Mouse (Mus musculus) ES-Bruce4 (cell line): ENCODE results near the gene Mybpc1. TPM values are rescaled to one million over a fixed set of nuclear protein-coding genes. Genes with fewer than 3 reads are reported as not detected.
"Not testable (repeated sequence)": the region's sequence is repeated elsewhere in the genome, so short reads cannot be mapped to it uniquely, and the experiment has no call there.

Experiments
- H3K27ac ChIP-seq: 2 replicates; pipeline ENCODE4 v1.5.1; 2012; ENCODE audit warnings: low read length, inconsistent platforms; ENCODE audit not compliant: insufficient read depth
- H3K27me3 ChIP-seq: 2 replicates; pipeline ENCODE4 v1.6.1; 2012; ENCODE audit warnings: mild to moderate bottlenecking, low read length, inconsistent platforms; ENCODE audit not compliant: control insufficient read depth, poor library complexity, insufficient read depth, severe bottlenecking
- H3K36me3 ChIP-seq: 2 replicates; pipeline ENCODE4 v1.6.1; 2012; ENCODE audit warnings: inconsistent platforms, mild to moderate bottlenecking, low read length, moderate library complexity; ENCODE audit not compliant: control insufficient read depth, poor library complexity, insufficient read depth, severe bottlenecking
- H3K4me1 ChIP-seq: one replicate; pipeline ENCODE4 v1.8.1; 2011; ENCODE audit warnings: low read length; ENCODE audit not compliant: control insufficient read depth, insufficient read depth
- H3K4me3 ChIP-seq: 2 replicates; pipeline ENCODE4 v1.5.1; 2011; ENCODE audit warnings: low read depth, mild to moderate bottlenecking, low read length
- H3K9ac ChIP-seq: 2 replicates; pipeline ENCODE4 v1.6.1; 2012; ENCODE audit warnings: low read depth, mild to moderate bottlenecking, inconsistent platforms; ENCODE audit not compliant: poor library complexity, severe bottlenecking
- H3K9me3 ChIP-seq: replicated peaks from 2 replicates; pipeline ENCODE4 v1.6.1; 2012; ENCODE audit warnings: mild to moderate bottlenecking, low read length, inconsistent platforms; ENCODE audit not compliant: control insufficient read depth, poor library complexity, insufficient read depth, severe bottlenecking
- CTCF ChIP-seq: IDR thresholded peaks from one replicate; pipeline ENCODE4 v1.8.1; 2011; ENCODE audit warnings: low read depth, low read length
- EP300 ChIP-seq: IDR thresholded peaks from 2 replicates; pipeline ENCODE4 v1.6.1; 2011; ENCODE audit warnings: low read depth, low read length; ENCODE audit not compliant: insufficient read depth
- POLR2A ChIP-seq: IDR thresholded peaks from one replicate; pipeline ENCODE4 v1.8.1; 2011; ENCODE audit warnings: low read length; ENCODE audit not compliant: insufficient read depth
- polyA plus RNA-seq: library from polyadenylated mRNA; stranded (reverse); fragments of >200 nt; gene quantifications from 2 replicates; pipeline ENCODE4 v1.2.4, GENCODE M21; 2011; ENCODE audit warnings: low read depth; ENCODE audit not compliant: missing spikeins, insufficient read depth, insufficient read length

Gene Mybpc1
- polyA plus RNA-seq, 1 experiment: not detected

GRCm38 (mm10) chr10:88496864-88497564 lies 107.9 kb downstream of the Mybpc1 start:
- Histone ChIP-seq H3K4me3 (no peak overlapping the region), H3K27me3 (no peaks in the 10 kb centered on the region), H3K4me1 (peaks cover 15% of the 10 kb centered on the region), H3K36me3 (no peaks in the 10 kb centered on the region), H3K27ac (no peak overlapping the region), H3K9me3 (no peaks in the 10 kb centered on the region), H3K9ac (no peak overlapping the region)
- TF ChIP-seq POLR2A (no peak), EP300 (no peak), CTCF (no peak)

- H3K27ac ChIP-seq: no peak overlapping the region
- H3K4me1 ChIP-seq: peaks cover 15% of the 10 kb centered on the region
- no peaks in the 10 kb centered on the region for H3K27me3 ChIP-seq
- H3K36me3 ChIP-seq: no peaks in the 10 kb centered on the region
- no peak overlapping the region for H3K4me3 ChIP-seq
- TF ChIP-seq EP300: no peak
- TF ChIP-seq CTCF: no peak
- no peak for TF ChIP-seq POLR2A
- H3K9me3 ChIP-seq: no peaks in the 10 kb centered on the region
- H3K9ac ChIP-seq: no peak overlapping the region
These were observed 109.9 kb downstream of the Mybpc1 start for GRCm38 (mm10) chr10:88494959-88495587.

GRCm38 (mm10) chr10:88492658-88493057 lies 112.3 kb downstream of the Mybpc1 start:
- no peaks in the 10 kb centered on the region for H3K9me3 ChIP-seq
- H3K36me3 ChIP-seq: no peaks in the 10 kb centered on the region
- H3K4me3 ChIP-seq: no peak overlapping the region
- TF ChIP-seq POLR2A (no peak), CTCF (no peak), EP300 (no peak)
- no peak overlapping the region for H3K27ac ChIP-seq
- no peak overlapping the region for H3K9ac ChIP-seq
- peaks cover 13% of the 10 kb centered on the region for H3K4me1 ChIP-seq
- H3K27me3 ChIP-seq: no peaks in the 10 kb centered on the region

GRCm38 (mm10) chr10:88491632-88492031 lies 113.3 kb downstream of the Mybpc1 start:
- peaks cover 9% of the 10 kb centered on the region for H3K4me1 ChIP-seq
- no peaks in the 10 kb centered on the region for H3K36me3 ChIP-seq
- no peak overlapping the region for H3K27ac ChIP-seq
- no peaks in the 10 kb centered on the region for H3K27me3 ChIP-seq
- H3K9ac ChIP-seq: no peak overlapping the region
- H3K4me3 ChIP-seq: no peak overlapping the region
- TF ChIP-seq CTCF: peak; percentile 45
- 0 out of 2 replicates have a peak, but pooled peaks have one; percentile 35 for TF ChIP-seq EP300
- no peak for TF ChIP-seq POLR2A
- no peaks in the 10 kb centered on the region for H3K9me3 ChIP-seq

DNA sequence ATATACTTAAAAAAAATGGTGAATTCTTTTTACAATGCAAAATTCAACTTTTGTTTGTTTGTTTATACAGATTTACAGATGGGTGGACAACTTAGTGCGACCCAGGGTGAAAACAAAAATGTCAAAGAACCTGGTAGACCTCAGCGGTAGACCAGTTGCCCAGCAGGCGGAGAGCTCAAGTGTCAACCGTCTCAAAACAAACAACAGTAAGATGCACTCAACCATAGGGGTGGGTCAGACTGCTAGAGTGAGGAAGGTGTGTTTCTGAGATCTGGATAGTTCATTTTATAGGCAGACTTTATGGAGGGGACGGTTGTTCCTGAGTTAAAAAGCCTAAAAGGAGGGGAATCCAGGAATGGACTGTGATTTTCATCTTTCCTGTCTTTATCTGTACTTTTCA lies 116.3 kb downstream of the Mybpc1 start:
- no peak for TF ChIP-seq CTCF
- Histone ChIP-seq H3K4me1 (peaks cover 2% of the 10 kb centered on the region), H3K27ac (no peak overlapping the region), H3K9ac (no peak overlapping the region), H3K27me3 (no peaks in the 10 kb centered on the region), H3K9me3 (no peaks in the 10 kb centered on the region), H3K36me3 (no peaks in the 10 kb centered on the region), H3K4me3 (no peak overlapping the region)

GRCm38 (mm10) chr10:88482866-88483265 lies 122.1 kb downstream of the Mybpc1 start:
- not testable (repeated sequence) for H3K27me3 ChIP-seq, H3K4me3 ChIP-seq, H3K27ac ChIP-seq, H3K36me3 ChIP-seq, H3K9ac ChIP-seq, H3K4me1 ChIP-seq, H3K9me3 ChIP-seq

Other genes with a start within 250 kb of the Mybpc1 start
- gene Dram1, start 226.1 kb downstream of the Mybpc1 start, polyA plus RNA-seq: 0.57 and 0.72 TPM in 2 replicates
- gene Gnptab, start 226.0 kb downstream of the Mybpc1 start, polyA plus RNA-seq: 21.2 and 25.7 TPM in 2 replicates
- 10.1 and 15.9 TPM in 2 replicates for gene Sycp3, start 145.6 kb downstream of the Mybpc1 start, polyA plus RNA-seq
- gene Chpt1, start 101.1 kb downstream of the Mybpc1 start, polyA plus RNA-seq: 17.9 and 18.0 TPM in 2 replicates
- 0.45 TPM in 1 of 2 replicates, not detected in the other for gene Spic, start 79.9 kb upstream of the Mybpc1 start, polyA plus RNA-seq
- gene Arl1, start 125.7 kb upstream of the Mybpc1 start, polyA plus RNA-seq: 74.0 and 79.1 TPM in 2 replicates
- gene Utp20, start 221.7 kb upstream of the Mybpc1 start, polyA plus RNA-seq: 71.3 and 76.4 TPM in 2 replicates